Mouse (Mus musculus) hindbrain, embryonic 11.5 days (tissue): Measurements from ENCODE around the gene Madd. TPM values are rescaled to one million over a fixed set of nuclear protein-coding genes. Genes with fewer than 3 reads are reported as not detected.

ENCODE experiments used
- ATAC-seq: fragments of 200-750 bp; cut with Nextera tagmentation; 2 replicates; pipeline ENCODE4 v1.8.0; 2017; ENCODE audit warnings: mild to moderate bottlenecking, moderate TSS enrichment, moderate library complexity; ENCODE audit not compliant: low FRiP score
- DNase-seq: peaks from one replicate; pipeline ENCODE4 v3.0.0-alpha.2; 2015; ENCODE audit warnings: low spot score
- H3K27ac ChIP-seq: fragments of 300-500 bp; sonication (generic); 2 replicates; pipeline ENCODE4 v1.5.1; 2014; ENCODE audit warnings: mild to moderate bottlenecking, low read depth, low read length
- H3K27me3 ChIP-seq: fragments of 300-500 bp; sonication (generic); 2 replicates; pipeline ENCODE4 v1.6.1; 2014; ENCODE audit warnings: mild to moderate bottlenecking, low read length, moderate library complexity, mixed read lengths; ENCODE audit not compliant: control insufficient read depth, insufficient read depth
- H3K36me3 ChIP-seq: fragments of 300-500 bp; sonication (generic); 2 replicates; pipeline ENCODE4 v1.6.1; 2014; ENCODE audit warnings: mild to moderate bottlenecking, low read length, moderate library complexity, mixed read lengths; ENCODE audit not compliant: control insufficient read depth, insufficient read depth
- H3K4me1 ChIP-seq: fragments of 300-500 bp; sonication (generic); replicated peaks from 2 replicates; pipeline ENCODE4 v1.6.1; 2014; ENCODE audit warnings: low read length, mixed read lengths; ENCODE audit not compliant: control insufficient read depth, insufficient read depth
- H3K4me2 ChIP-seq: fragments of 300-500 bp; sonication (generic); replicated peaks from 2 replicates; pipeline ENCODE4 v1.6.1; 2014; ENCODE audit warnings: mild to moderate bottlenecking, low read depth, low read length
- H3K4me3 ChIP-seq: fragments of 300-500 bp; sonication (generic); 2 replicates; pipeline ENCODE4 v1.5.1; 2014; ENCODE audit warnings: low read depth, low read length
- H3K9ac ChIP-seq: fragments of 300-500 bp; sonication (generic); 2 replicates; pipeline ENCODE4 v1.6.1; 2014; ENCODE audit warnings: low read depth, low read length
- H3K9me3 ChIP-seq: fragments of 300-500 bp; sonication (generic); 2 replicates; pipeline ENCODE4 v1.6.1; 2016; ENCODE audit warnings: low read length; ENCODE audit not compliant: control insufficient read depth
- WGBS: fragments of 180-500 bp; shearing (Covaris S2); extraction: QIAGEN DNeasy Blood & Tissue Kit; methylation state at CpG from one replicate; pipeline ENCODE4 v1.1.7; 2014; 5-methylcytosine and 5-hydroxymethylcytosine counted together
- polyA plus RNA-seq: library from polyadenylated mRNA; unstranded; fragments of >200 nt; fragmentation: Nextera tagmentation; extraction: Ambion mirVana; gene quantifications from 2 replicates; pipeline ENCODE4 v1.2.1, GENCODE M21; 2014

The Madd gene
- polyA plus RNA-seq, 1 experiment from 2014 or later = 23.7 TPM

GRCm38 (mm10) chr2:91109807-91110385 lies 73.7 kb downstream of the Madd start:
- no peak overlapping the region for H3K9ac ChIP-seq
- no peaks in the 10 kb centered on the region for H3K9me3 ChIP-seq
- DNase-seq (no peak), ATAC-seq (no peak)
- no peak overlapping the region for H3K4me2 ChIP-seq
- H3K4me3 ChIP-seq = no peak overlapping the region
- no peaks in the 10 kb centered on the region; the same call in 1 of the 2 replicates for H3K4me1 ChIP-seq
- 94% methylated on average over 5 of the region's 5 CpGs for WGBS
- H3K36me3 ChIP-seq = no peaks in the 10 kb centered on the region
- no peak overlapping the region for H3K27ac ChIP-seq
- H3K27me3 ChIP-seq = no peaks in the 10 kb centered on the region

- H3K9me3 ChIP-seq = no peaks in the 10 kb centered on the region
- H3K4me2 ChIP-seq = no peak overlapping the region
- H3K27ac ChIP-seq = no peak overlapping the region
- no peaks in the 10 kb centered on the region for H3K36me3 ChIP-seq
- no peak overlapping the region for H3K9ac ChIP-seq
- H3K27me3 ChIP-seq = no peaks in the 10 kb centered on the region
- ATAC-seq = no peak
- no peak overlapping the region for H3K4me3 ChIP-seq
- no peak for DNase-seq
- no peaks in the 10 kb centered on the region for H3K4me1 ChIP-seq
- WGBS = 84% methylated on average over 5 of the region's 5 CpGs
Observed at GRCm38 (mm10) chr2:91109241-91109640, 74.4 kb downstream of the Madd start.

- Histone ChIP-seq H3K4me3 (no peak overlapping the region), H3K9me3 (no peaks in the 10 kb centered on the region), H3K27me3 (no peaks in the 10 kb centered on the region), H3K27ac (no peak overlapping the region), H3K36me3 (no peaks in the 10 kb centered on the region), H3K9ac (no peak overlapping the region), H3K4me1 (no peaks in the 10 kb centered on the region), H3K4me2 (no peak overlapping the region)
- 83% methylated on average over 3 of the region's 3 CpGs for WGBS
- DNase-seq (no peak), ATAC-seq (no peak)
Observed at GRCm38 (mm10) chr2:91108156-91108555, 75.5 kb downstream of the Madd start.

DNA sequence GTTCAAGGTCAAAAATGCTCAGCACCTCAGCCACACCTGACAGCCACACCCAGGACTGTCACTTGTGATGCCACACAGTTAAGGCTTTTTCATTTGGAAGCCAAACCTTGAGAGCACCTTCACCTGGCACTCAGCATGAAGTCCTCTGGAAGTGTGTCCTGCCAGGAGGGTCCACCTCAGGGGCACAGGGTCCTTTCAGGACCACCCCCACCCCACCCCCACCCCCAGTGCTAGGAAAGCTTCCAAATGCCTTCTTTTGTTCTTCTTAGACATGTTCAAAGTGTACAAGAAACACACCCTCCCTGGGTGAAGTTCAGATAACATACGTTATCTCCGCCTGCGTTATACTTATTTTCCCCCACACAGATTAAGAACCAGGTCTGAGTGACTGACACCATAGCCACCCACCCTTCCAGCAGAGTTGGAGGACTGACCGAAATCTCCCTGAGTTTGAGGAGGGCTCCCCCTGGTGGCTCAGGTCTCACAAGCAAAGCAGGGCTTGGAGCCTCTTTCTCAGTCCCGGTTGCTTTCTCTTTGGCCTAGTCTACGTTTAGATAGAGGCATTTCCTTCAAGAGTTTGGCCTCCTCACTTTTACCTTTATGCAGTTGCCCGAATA lies 82.4 kb downstream of the Madd start:
- peak; percentile 93 for DNase-seq
- Histone ChIP-seq H3K4me3 (no peak overlapping the region), H3K4me2 (no peak overlapping the region), H3K27ac (no peak overlapping the region), H3K9me3 (no peaks in the 10 kb centered on the region), H3K36me3 (no peaks in the 10 kb centered on the region), H3K9ac (no peak overlapping the region), H3K27me3 (no peaks in the 10 kb centered on the region), H3K4me1 (no peaks in the 10 kb centered on the region)
- ATAC-seq = peak; percentile 81
- 10% methylated on average over 7 of the region's 7 CpGs for WGBS

DNA sequence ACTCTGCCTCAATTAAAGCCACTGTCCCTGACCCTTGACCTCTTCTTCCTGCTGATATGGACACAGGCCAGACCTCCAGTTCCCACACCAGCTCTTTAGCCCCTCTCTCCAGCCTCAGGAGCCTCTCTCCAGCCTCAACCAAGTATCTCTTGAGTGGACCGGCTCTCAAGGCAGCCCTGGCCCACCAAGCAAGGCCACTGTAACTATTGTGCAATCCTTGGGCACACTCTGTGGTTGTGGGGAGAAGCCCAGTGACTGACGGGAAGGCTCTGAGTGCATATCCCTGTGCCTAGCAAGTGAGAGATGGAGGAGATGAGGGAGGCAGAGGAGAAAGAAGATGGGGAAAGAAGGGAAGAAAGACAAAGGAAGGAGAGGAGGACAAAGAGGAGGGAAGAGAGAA lies 85.5 kb downstream of the Madd start:
- Histone ChIP-seq H3K36me3 (no peaks in the 10 kb centered on the region), H3K9me3 (no peaks in the 10 kb centered on the region), H3K4me3 (no peak overlapping the region), H3K4me2 (no peak overlapping the region), H3K27me3 (no peaks in the 10 kb centered on the region), H3K27ac (no peak overlapping the region), H3K9ac (no peak overlapping the region), H3K4me1 (no peaks in the 10 kb centered on the region)
- no peak for DNase-seq
- no peak for ATAC-seq
- 89% methylated on average over 2 of the region's 2 CpGs for WGBS

DNA sequence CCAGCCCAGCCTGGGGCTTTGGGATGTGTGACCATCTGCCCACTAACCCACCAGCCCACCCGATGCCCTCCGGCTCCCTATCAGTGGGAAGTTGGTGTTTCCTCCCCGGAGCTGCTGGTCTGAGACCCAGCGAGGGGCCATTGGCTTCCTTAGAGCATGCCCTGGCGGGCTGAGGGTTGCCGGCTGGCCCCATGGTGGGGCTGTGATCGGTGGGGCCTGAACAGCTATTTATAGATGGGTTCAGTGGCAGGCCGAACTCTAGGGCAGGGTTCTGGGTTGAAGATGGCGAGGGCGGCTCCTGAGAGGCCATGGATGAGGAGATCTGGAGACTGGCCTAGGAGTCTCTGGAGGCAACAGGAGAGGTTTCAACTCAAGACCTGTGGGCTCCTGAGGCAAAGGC lies 86.6 kb downstream of the Madd start:
- no peak for DNase-seq
- WGBS = 74% methylated on average over 10 of the region's 10 CpGs
- no peaks in the 10 kb centered on the region for H3K36me3 ChIP-seq
- no peak overlapping the region for H3K27ac ChIP-seq
- no peak overlapping the region for H3K4me2 ChIP-seq
- no peak overlapping the region for H3K4me3 ChIP-seq
- H3K4me1 ChIP-seq = no peaks in the 10 kb centered on the region
- H3K9ac ChIP-seq = no peak overlapping the region
- H3K27me3 ChIP-seq = no peaks in the 10 kb centered on the region
- no peak for ATAC-seq
- H3K9me3 ChIP-seq = no peaks in the 10 kb centered on the region

DNA sequence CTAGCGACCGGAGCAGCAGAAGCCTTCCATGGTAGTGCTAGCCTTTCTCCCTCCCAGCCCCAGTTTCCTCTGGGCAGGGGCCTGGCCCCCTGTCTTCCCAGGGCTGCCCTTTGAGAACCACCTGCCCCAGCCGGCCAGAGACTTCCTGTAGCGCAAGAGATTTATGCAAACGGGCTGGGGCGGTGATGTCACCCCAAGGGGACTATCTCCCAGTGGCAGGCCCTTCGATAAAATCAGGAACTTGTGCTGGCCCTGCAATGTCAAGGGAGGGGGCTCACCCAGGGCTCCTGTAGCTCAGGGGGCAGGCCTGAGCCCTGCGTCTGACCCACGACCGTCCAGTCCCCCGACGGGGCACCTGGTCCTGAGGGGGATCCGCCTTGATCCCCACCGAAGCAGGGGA lies 87.1 kb downstream of the Madd start:
- no peak overlapping the region for H3K4me2 ChIP-seq
- 67% methylated on average over 14 of the region's 14 CpGs for WGBS
- no peak for DNase-seq
- H3K9me3 ChIP-seq = no peaks in the 10 kb centered on the region
- no peak overlapping the region for H3K27ac ChIP-seq
- no peaks in the 10 kb centered on the region for H3K36me3 ChIP-seq
- H3K9ac ChIP-seq = no peak overlapping the region
- no peak for ATAC-seq
- no peak overlapping the region for H3K4me3 ChIP-seq
- H3K4me1 ChIP-seq = no peaks in the 10 kb centered on the region
- H3K27me3 ChIP-seq = no peaks in the 10 kb centered on the region

DNA sequence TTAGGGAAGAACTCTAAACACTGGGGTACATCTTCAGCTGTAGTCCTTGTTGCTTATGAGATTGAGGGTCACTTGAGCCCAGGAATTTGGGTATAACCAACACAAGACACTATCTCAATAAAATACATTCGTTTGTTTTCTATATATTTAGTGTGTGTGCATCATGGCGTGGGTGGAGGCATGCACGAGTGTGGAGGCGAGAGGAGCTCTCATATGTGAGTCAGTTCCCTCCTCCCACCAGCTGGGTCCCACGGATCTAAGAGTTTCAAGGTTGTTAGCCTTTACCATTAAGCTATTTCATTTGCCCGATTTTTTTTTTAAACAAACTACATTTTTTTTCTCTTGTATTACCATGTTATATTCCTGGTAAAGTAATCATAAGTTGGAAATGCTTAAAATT lies 92.8 kb downstream of the Madd start:
- Histone ChIP-seq H3K4me3 (no peak overlapping the region), H3K9ac (no peak overlapping the region), H3K4me2 (no peak overlapping the region), H3K4me1 (no peaks in the 10 kb centered on the region), H3K27me3 (no peaks in the 10 kb centered on the region), H3K27ac (no peak overlapping the region), H3K9me3 (no peaks in the 10 kb centered on the region), H3K36me3 (no peaks in the 10 kb centered on the region)
- WGBS = 79% methylated on average over 6 of the region's 6 CpGs
- DNase-seq = no peak
- no peak for ATAC-seq

- H3K4me1 ChIP-seq = no peaks in the 10 kb centered on the region
- H3K4me3 ChIP-seq = no peak overlapping the region
- H3K4me2 ChIP-seq = no peak overlapping the region
- ATAC-seq = no peak
- no peaks in the 10 kb centered on the region for H3K36me3 ChIP-seq
- H3K9ac ChIP-seq = no peak overlapping the region
- DNase-seq = no peak
- H3K9me3 ChIP-seq = no peaks in the 10 kb centered on the region
- WGBS = 78% methylated on average over 6 of the region's 6 CpGs
- H3K27me3 ChIP-seq = no peaks in the 10 kb centered on the region
- H3K27ac ChIP-seq = no peak overlapping the region
Observed at GRCm38 (mm10) chr2:91090208-91090607, 93.4 kb downstream of the Madd start.
